Mouse (Mus musculus) limb, embryonic 13.5 days (tissue): ENCODE results near the gene Asl. TPM values are rescaled to one million over a fixed set of nuclear protein-coding genes. Genes with fewer than 3 reads are reported as not detected.

Experiments used
- ATAC-seq: fragments of 200-750 bp; cut with Nextera tagmentation; 2 replicates; pipeline ENCODE4 v1.8.0; 2017; ENCODE audit warnings: low read depth, moderate number of reproducible peaks, moderate TSS enrichment; ENCODE audit not compliant: low FRiP score
- H3K27ac ChIP-seq: fragments of 300-500 bp; sonication (generic); 2 replicates; pipeline ENCODE4 v1.5.1; 2015; ENCODE audit warnings: inconsistent platforms, mild to moderate bottlenecking, moderate library complexity
- H3K27me3 ChIP-seq: fragments of 300-500 bp; sonication (generic); 2 replicates; pipeline ENCODE4 v1.6.1; 2015; ENCODE audit warnings: mild to moderate bottlenecking, inconsistent platforms
- H3K36me3 ChIP-seq: fragments of 300-500 bp; sonication (generic); 2 replicates; pipeline ENCODE4 v1.6.1; 2015; ENCODE audit warnings: inconsistent platforms, mild to moderate bottlenecking, moderate library complexity
- H3K4me1 ChIP-seq: fragments of 300-500 bp; sonication (generic); 2 replicates; pipeline ENCODE4 v1.6.1; 2015; ENCODE audit warnings: inconsistent platforms
- H3K4me2 ChIP-seq: fragments of 300-500 bp; sonication (generic); replicated peaks from 2 replicates; pipeline ENCODE4 v1.6.1; 2015; ENCODE audit warnings: inconsistent platforms, mild to moderate bottlenecking, moderate library complexity
- H3K4me3 ChIP-seq: fragments of 300-500 bp; sonication (generic); 2 replicates; pipeline ENCODE4 v1.5.1; 2015; ENCODE audit warnings: moderate library complexity, mild to moderate bottlenecking, inconsistent platforms
- H3K9ac ChIP-seq: fragments of 300-500 bp; sonication (generic); 2 replicates; pipeline ENCODE4 v1.6.1; 2015; ENCODE audit warnings: mild to moderate bottlenecking, inconsistent platforms
- H3K9me3 ChIP-seq: fragments of 300-500 bp; sonication (generic); 2 replicates; pipeline ENCODE4 v1.6.1; 2016; ENCODE audit warnings: inconsistent platforms
- WGBS: fragments of 180-500 bp; shearing (Covaris S2); methylation state at CpG from one replicate; pipeline ENCODE4 v1.1.7; 2015; 5-methylcytosine and 5-hydroxymethylcytosine counted together
- polyA plus RNA-seq: library from polyadenylated mRNA; unstranded; fragments of >200 nt; fragmentation: Nextera tagmentation; extraction: Ambion mirVana; gene quantifications from 2 replicates; pipeline ENCODE4 v1.2.1, GENCODE M21; 2015

Gene Asl
- polyA plus RNA-seq, 1 experiment from 2014 or later = 32.1 TPM

GRCm38 (mm10) chr5:130000735-130001134 is 28.3 kb downstream of the Asl start:
- Histone ChIP-seq H3K27me3 (no peaks in the 10 kb centered on the region), H3K9me3 (peaks cover 10% of the 10 kb centered on the region), H3K4me2 (peak overlapping the region; percentile 69; the same call in 1 of the 2 replicates), H3K4me3 (no peak overlapping the region), H3K9ac (peak overlapping the region; percentile 48; the same call in 1 of the 2 replicates), H3K27ac (no peak overlapping the region), H3K36me3 (peaks cover 5% of the 10 kb centered on the region; the same call in 1 of the 2 replicates), H3K4me1 (peaks cover 18% of the 10 kb centered on the region)
- no peak for ATAC-seq
- WGBS = 92% methylated on average over 12 of the region's 12 CpGs

- no peaks in the 10 kb centered on the region for H3K9me3 ChIP-seq
- peaks cover 18% of the 10 kb centered on the region for H3K4me1 ChIP-seq
- WGBS = 37% methylated on average over 4 of the region's 4 CpGs
- no peak overlapping the region for H3K9ac ChIP-seq
- H3K4me3 ChIP-seq = no peak overlapping the region
- no peak overlapping the region for H3K4me2 ChIP-seq
- H3K27me3 ChIP-seq = no peaks in the 10 kb centered on the region
- ATAC-seq = no peak
- peaks cover 13% of the 10 kb centered on the region; the same call in 1 of the 2 replicates for H3K36me3 ChIP-seq
- H3K27ac ChIP-seq = no peak overlapping the region
Observed at GRCm38 (mm10) chr5:129999097-129999496, 29.9 kb downstream of the Asl start.

DNA sequence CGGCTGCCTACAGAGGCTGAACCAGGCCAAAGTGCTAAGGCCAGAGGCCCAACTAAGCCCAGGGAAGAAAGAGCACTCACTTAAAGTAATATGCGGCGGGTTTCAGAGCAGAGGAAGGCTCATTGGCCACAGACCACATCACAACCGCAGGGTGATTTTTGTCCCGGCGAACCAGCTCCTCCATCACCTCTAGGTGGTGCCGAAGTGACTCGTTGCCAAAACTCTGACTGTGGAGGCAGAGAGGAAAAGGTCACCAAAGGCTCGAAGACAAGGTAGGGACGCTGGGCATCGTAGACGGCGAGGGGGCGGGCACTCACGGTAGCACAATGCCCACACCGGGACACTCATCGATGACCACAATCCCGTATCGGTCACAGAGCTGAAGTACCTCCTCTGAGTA is 31.3 kb downstream of the Asl start:
- Histone ChIP-seq H3K4me2 (no peak overlapping the region), H3K4me3 (no peak overlapping the region), H3K27me3 (no peaks in the 10 kb centered on the region), H3K36me3 (peaks cover 23% of the 10 kb centered on the region), H3K27ac (no peak overlapping the region), H3K9ac (no peak overlapping the region), H3K4me1 (peaks cover 11% of the 10 kb centered on the region), H3K9me3 (no peaks in the 10 kb centered on the region)
- 72% methylated on average over 19 of the region's 19 CpGs for WGBS
- ATAC-seq = no peak

DNA sequence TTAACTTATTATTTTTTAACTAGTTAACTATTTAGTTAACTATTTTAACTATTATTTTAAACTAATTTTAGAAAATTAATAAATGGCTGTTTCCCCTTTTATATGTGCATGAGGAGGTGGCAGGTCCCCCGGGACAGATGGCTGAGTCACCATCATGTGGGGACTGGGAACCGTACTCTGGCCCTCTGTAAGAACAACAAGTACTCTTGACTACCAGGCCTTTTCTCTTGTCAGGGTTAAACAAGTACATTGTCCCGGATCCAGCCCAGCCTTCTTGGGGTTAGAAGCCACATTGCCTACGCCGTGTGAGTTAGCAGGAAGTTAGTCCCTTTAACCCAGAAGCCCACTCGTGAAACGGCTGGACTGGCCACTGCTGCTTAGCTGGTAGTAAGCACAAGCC is 34.1 kb downstream of the Asl start:
- Histone ChIP-seq H3K27me3 (no peaks in the 10 kb centered on the region), H3K9me3 (no peaks in the 10 kb centered on the region), H3K4me1 (no peaks in the 10 kb centered on the region), H3K9ac (no peak overlapping the region), H3K27ac (no peak overlapping the region), H3K4me2 (no peak overlapping the region), H3K36me3 (peaks cover 31% of the 10 kb centered on the region), H3K4me3 (no peak overlapping the region)
- no peak for ATAC-seq
- WGBS = 90% methylated on average over 7 of the region's 7 CpGs

DNA sequence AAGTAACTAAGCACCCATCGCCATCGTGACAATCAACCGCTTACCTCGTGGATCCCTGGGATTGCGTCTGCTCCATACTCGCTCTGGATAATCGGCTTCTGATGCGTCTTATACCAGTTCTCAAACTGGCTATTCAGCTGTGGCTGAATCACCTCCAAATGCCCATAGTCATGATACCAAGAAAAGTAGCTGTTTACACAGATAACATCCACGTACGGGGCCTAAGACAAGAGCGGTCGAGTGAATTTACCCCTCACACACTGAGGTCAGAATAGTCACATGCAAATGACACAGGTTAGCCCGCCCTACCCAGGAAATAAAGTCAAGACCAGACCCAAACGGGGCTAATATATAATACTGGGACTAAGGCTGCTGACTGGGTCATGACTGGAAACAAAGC is 35.7 kb downstream of the Asl start:
- ATAC-seq = no peak
- H3K36me3 ChIP-seq = peaks cover 45% of the 10 kb centered on the region
- H3K27me3 ChIP-seq = no peaks in the 10 kb centered on the region
- no peak overlapping the region for H3K27ac ChIP-seq
- no peak overlapping the region for H3K4me2 ChIP-seq
- no peaks in the 10 kb centered on the region for H3K4me1 ChIP-seq
- no peak overlapping the region for H3K4me3 ChIP-seq
- no peak overlapping the region for H3K9ac ChIP-seq
- no peaks in the 10 kb centered on the region for H3K9me3 ChIP-seq
- WGBS = 94% methylated on average over 14 of the region's 14 CpGs

DNA sequence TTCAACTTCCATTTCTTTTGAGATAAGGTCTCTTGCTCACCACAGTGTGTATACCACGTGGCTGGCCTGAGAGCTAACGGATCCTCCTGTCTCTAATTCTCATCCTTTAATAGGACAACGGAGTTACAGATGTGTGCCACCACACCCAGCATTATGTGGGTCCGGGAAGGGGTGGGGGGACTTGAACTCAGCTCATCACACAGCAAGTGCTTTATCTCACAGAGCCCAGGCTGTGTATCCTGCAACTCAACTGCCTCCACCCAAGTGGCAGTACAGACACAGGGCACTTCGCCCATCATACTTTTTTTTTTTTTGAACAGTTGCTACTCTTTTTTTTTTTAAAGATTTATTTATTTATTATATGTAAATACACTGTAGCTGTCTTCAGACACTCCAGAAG is 37.1 kb downstream of the Asl start:
- Histone ChIP-seq H3K36me3 (peaks cover 52% of the 10 kb centered on the region), H3K4me3 (no peak overlapping the region), H3K9me3 (no peaks in the 10 kb centered on the region), H3K4me2 (no peak overlapping the region), H3K27me3 (no peaks in the 10 kb centered on the region), H3K27ac (no peak overlapping the region), H3K4me1 (no peaks in the 10 kb centered on the region), H3K9ac (no peak overlapping the region)
- 94% methylated on average over 5 of the region's 5 CpGs for whole genome bisulfite sequencing
- ATAC-seq = no peak

DNA sequence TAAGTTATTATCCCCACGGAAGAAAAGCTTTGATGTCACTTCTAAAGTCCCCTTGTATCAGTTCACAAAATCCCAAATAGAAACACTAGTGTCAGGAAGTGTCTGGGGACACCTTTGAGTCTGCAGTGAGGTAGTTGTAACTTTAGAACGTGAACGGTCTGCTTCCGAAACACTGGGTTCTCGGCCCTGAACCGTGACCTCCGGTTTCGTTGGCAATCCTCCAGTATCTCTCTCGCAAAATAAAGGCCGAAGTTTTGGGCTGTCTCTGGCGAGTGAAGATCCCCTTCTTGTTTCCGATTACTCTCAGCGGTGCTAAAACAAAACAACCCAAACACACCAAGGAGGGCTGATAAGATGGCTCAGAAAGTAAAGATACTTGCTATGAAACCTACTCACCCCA is 39.7 kb downstream of the Asl start:
- Histone ChIP-seq H3K36me3 (peaks cover 51% of the 10 kb centered on the region), H3K9ac (no peak overlapping the region), H3K27me3 (no peaks in the 10 kb centered on the region), H3K4me2 (no peak overlapping the region), H3K27ac (no peak overlapping the region), H3K4me3 (no peak overlapping the region), H3K4me1 (no peaks in the 10 kb centered on the region), H3K9me3 (no peaks in the 10 kb centered on the region)
- WGBS = 80% methylated on average over 13 of the region's 13 CpGs
- ATAC-seq = no peak

- Histone ChIP-seq H3K4me2 (no peak overlapping the region), H3K36me3 (peaks cover 30% of the 10 kb centered on the region), H3K27me3 (no peaks in the 10 kb centered on the region), H3K27ac (no peak overlapping the region), H3K4me1 (no peaks in the 10 kb centered on the region), H3K4me3 (no peak overlapping the region), H3K9ac (no peak overlapping the region), H3K9me3 (no peaks in the 10 kb centered on the region)
- ATAC-seq = no peak
- 75% methylated on average over 3 of the region's 3 CpGs for WGBS
Observed at GRCm38 (mm10) chr5:129980216-129980615, 48.8 kb downstream of the Asl start.

DNA sequence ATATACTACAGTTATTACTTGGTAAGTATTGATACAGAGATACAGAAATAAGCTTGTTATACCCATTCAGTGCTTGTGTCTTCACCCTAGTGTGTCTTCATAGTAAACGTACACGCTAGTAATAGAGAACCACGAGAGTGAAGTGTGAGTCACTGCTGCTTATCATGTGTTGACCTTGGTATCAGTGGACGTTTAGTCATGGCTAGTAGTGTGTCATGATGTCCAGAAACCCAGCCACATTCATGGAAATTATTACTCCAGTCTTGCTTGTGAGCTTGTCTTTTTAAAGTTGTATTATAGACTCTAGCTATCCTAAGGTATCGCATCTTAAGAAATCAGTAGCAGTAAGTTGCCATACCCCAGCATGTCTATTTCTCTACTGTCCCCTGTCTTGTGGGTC is 50.4 kb downstream of the Asl start:
- no peak overlapping the region for H3K4me2 ChIP-seq
- H3K9me3 ChIP-seq = no peaks in the 10 kb centered on the region
- H3K27me3 ChIP-seq = no peaks in the 10 kb centered on the region
- WGBS = 94% methylated on average over 5 of the region's 5 CpGs
- peaks cover 21% of the 10 kb centered on the region for H3K36me3 ChIP-seq
- no peak overlapping the region for H3K4me3 ChIP-seq
- no peaks in the 10 kb centered on the region for H3K4me1 ChIP-seq
- H3K9ac ChIP-seq = no peak overlapping the region
- no peak overlapping the region for H3K27ac ChIP-seq
- no peak for ATAC-seq

DNA sequence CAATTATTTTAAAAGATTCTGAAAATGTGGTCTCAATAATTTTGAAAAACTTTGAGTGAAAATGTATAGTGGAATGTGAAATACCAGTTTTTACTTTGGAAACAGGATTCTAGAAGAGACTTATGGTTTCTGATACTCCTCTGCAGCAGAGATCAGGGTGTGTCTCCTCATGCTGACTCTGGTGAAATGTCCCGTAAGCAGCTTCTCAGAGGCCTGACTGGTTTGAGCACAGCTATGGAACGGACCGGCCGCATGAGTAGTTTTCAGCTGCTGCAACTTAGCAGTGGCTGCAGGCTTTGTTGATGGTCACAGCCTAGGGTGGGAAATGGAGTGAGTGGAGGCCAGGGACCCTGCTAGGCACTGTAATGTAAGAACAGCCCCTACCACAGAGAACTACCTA is 51.3 kb downstream of the Asl start:
- 85% methylated on average over 4 of the region's 4 CpGs for WGBS
- no peaks in the 10 kb centered on the region for H3K9me3 ChIP-seq
- no peak overlapping the region for H3K27ac ChIP-seq
- H3K4me1 ChIP-seq = no peaks in the 10 kb centered on the region
- H3K4me2 ChIP-seq = no peak overlapping the region
- H3K36me3 ChIP-seq = peaks cover 17% of the 10 kb centered on the region
- no peak overlapping the region for H3K4me3 ChIP-seq
- H3K27me3 ChIP-seq = no peaks in the 10 kb centered on the region
- H3K9ac ChIP-seq = no peak overlapping the region; the same call in 1 of the 2 replicates
- ATAC-seq = no peak

DNA sequence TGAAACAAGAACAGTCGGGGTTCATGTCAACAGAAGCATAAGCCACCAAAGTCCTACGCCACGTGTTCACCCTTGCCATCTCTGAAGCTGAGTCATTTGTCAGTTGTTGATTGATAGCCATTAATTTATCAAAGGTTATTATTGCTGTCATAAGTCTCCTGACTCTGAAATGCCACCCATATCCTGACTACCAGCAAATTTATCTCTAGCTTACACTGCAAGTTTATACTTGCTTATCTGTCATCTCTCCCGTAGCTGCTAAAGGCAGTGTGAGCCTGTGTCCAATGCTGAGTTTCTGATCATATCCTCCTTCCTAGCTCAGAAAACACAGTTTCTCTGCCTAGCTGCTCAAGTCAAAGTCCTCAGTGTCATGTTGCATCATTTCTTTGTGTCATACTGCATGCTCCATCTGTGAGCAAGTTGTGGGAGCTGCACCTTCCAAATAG is 54.2 kb downstream of the Asl start:
- Histone ChIP-seq H3K27ac (no peak overlapping the region), H3K9ac (no peak overlapping the region), H3K9me3 (no peaks in the 10 kb centered on the region), H3K4me3 (no peak overlapping the region), H3K36me3 (peaks cover 24% of the 10 kb centered on the region), H3K4me1 (no peaks in the 10 kb centered on the region), H3K27me3 (no peaks in the 10 kb centered on the region), H3K4me2 (no peak overlapping the region)
- no peak for ATAC-seq
- WGBS = 86% methylated on average over 4 of the region's 4 CpGs

GRCm38 (mm10) chr5:129974354-129974753 is 54.7 kb downstream of the Asl start:
- Histone ChIP-seq H3K9ac (no peak overlapping the region), H3K27me3 (no peaks in the 10 kb centered on the region), H3K4me2 (no peak overlapping the region), H3K4me3 (no peak overlapping the region), H3K36me3 (peaks cover 24% of the 10 kb centered on the region), H3K27ac (no peak overlapping the region), H3K4me1 (no peaks in the 10 kb centered on the region), H3K9me3 (no peaks in the 10 kb centered on the region)
- no peak for ATAC-seq
- WGBS = 87% methylated on average over 4 of the region's 4 CpGs

- Histone ChIP-seq H3K9me3 (no peaks in the 10 kb centered on the region), H3K9ac (no peak overlapping the region), H3K36me3 (peaks cover 24% of the 10 kb centered on the region), H3K27ac (no peak overlapping the region), H3K4me1 (no peaks in the 10 kb centered on the region), H3K4me3 (no peak overlapping the region), H3K4me2 (no peak overlapping the region), H3K27me3 (no peaks in the 10 kb centered on the region)
- 90% methylated on average over 4 of the region's 4 CpGs for WGBS
- no peak for ATAC-seq
Observed at GRCm38 (mm10) chr5:129971491-129971890, 57.6 kb downstream of the Asl start.
